Mouse (Mus musculus): Measurements from ENCODE around the gene Fance. TPM values are rescaled to one million over a fixed set of nuclear protein-coding genes. Genes with fewer than 3 reads are reported as not detected.

Gene Fance
- total and polyA plus RNA-seq, 2 experiments: 6.4 to 9.1 TPM

DNA sequence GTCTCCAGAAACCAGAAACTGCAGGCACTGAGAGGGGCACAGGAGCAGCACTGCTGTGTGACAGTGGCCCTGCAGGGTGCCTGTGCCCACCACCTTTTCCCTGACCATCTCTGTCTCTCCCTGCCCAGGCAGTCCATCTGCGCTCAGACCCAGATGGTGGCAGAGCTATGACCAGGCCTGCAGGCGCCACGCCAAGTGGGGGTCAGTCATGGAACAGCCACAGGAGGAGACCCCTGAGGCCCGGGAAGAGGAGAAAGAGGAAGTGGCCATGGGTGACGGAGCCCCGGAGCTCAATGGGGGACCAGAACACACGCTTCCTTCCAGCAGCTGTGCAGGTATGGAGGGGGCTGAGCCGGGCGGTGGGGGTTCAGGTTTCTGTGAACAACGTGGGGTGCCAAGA is 27.2 kb upstream of the Fance start:
- Histone ChIP-seq H3K27me3 (ENCODE audit: control insufficient read depth, insufficient read depth, low read length) (no peaks in the 10 kb centered on the region), H3K27ac (replicated peaks; ENCODE audit: insufficient read depth, low read depth, low read length) (no peak overlapping the region), H3K9ac (ENCODE audit: low read depth, low read length) (no peak overlapping the region), H3K4me3 (ENCODE audit: insufficient read depth, low read depth, low read length) (no peak overlapping the region), H3K36me3 (ENCODE audit: control insufficient read depth, insufficient read depth, low read length) (no peaks in the 10 kb centered on the region), H3K4me1 (ENCODE audit: control insufficient read depth, insufficient read depth, low read length) (peaks cover 47% of the 10 kb centered on the region), H3K79me2 (ENCODE audit: control insufficient read depth, insufficient read depth, low read length) (peaks cover 18% of the 10 kb centered on the region; the same call in 1 of the 2 replicates)
- WGBS: 93% methylated on average over 10 of the region's 10 CpGs
- no peak for DNase-seq (ENCODE audit: extremely low read depth, low read depth, low spot score)
- TF ChIP-seq POLR2A (IDR thresholded peaks at IDR 0.05; ENCODE audit: extremely low read depth, insufficient read depth, low read length) (no peak), CTCF (IDR thresholded peaks at IDR 0.05; ENCODE audit: low read depth, low read length) (no peak)

DNA sequence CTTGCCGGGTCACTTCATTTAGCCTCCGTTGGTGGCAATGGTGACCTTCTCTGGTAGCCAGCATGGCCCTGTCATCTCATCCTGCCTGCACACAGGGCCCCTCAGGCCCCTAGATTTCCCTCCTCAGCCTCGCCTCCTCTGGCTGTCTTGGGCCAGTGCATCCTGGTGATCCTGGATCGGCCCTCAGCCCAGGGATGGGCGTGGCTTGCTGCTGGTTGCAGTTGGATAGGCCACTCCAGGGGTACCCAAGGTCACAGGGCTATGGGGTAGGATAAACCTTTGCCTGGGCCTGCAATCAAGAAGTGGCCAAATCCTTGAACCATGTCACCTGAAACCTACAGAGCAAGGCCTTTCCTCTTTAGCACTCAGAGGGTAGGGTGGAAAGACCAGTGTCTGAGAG is 26.4 kb upstream of the Fance start:
- peaks cover 39% of the 10 kb centered on the region for H3K4me1 ChIP-seq (ENCODE audit: control insufficient read depth, insufficient read depth, low read length)
- peak overlapping the region; percentile 51 for H3K27ac ChIP-seq (replicated peaks; ENCODE audit: insufficient read depth, low read depth, low read length)
- no peak overlapping the region for H3K4me3 ChIP-seq (ENCODE audit: insufficient read depth, low read depth, low read length)
- H3K9ac ChIP-seq (ENCODE audit: low read depth, low read length): no peak overlapping the region
- DNase-seq (ENCODE audit: extremely low read depth, low read depth, low spot score): peak; percentile 20
- peaks cover 10% of the 10 kb centered on the region; the same call in 1 of the 2 replicates for H3K79me2 ChIP-seq (ENCODE audit: control insufficient read depth, insufficient read depth, low read length)
- no peaks in the 10 kb centered on the region for H3K27me3 ChIP-seq (ENCODE audit: control insufficient read depth, insufficient read depth, low read length)
- WGBS: 59% methylated on average over 5 of the region's 5 CpGs
- TF ChIP-seq POLR2A (IDR thresholded peaks at IDR 0.05; ENCODE audit: extremely low read depth, insufficient read depth, low read length) (no peak), CTCF (IDR thresholded peaks at IDR 0.05; ENCODE audit: low read depth, low read length) (peak; percentile 8; the same call in 1 of the 2 replicates)
- H3K36me3 ChIP-seq (ENCODE audit: control insufficient read depth, insufficient read depth, low read length): no peaks in the 10 kb centered on the region

DNA sequence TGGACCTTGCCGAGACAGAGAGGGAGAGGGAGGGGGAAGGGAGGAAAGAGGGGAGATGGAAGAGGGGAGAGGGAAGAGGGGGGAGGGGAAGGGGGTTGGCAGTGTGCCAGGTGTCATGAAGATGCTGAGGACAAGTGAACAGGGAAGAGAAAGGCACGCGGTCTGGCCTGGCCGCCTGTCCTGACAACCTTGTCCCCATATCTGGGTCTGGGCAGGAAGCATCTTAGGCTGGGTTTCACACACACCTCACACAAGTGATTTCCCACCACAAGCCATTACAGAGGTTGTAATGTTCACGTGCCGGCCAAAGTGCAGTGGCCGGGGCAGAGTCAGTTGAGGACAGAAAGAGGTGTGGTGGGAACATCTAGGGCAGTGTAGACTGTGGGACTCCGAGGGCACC is 25.7 kb upstream of the Fance start:
- Histone ChIP-seq H3K27ac (replicated peaks; ENCODE audit: insufficient read depth, low read depth, low read length) (peak overlapping the region; percentile 51), H3K4me1 (ENCODE audit: control insufficient read depth, insufficient read depth, low read length) (peaks cover 38% of the 10 kb centered on the region), H3K79me2 (ENCODE audit: control insufficient read depth, insufficient read depth, low read length) (peaks cover 8% of the 10 kb centered on the region; the same call in 1 of the 2 replicates), H3K9ac (ENCODE audit: low read depth, low read length) (no peak overlapping the region), H3K27me3 (ENCODE audit: control insufficient read depth, insufficient read depth, low read length) (no peaks in the 10 kb centered on the region), H3K36me3 (ENCODE audit: control insufficient read depth, insufficient read depth, low read length) (no peaks in the 10 kb centered on the region), H3K4me3 (ENCODE audit: insufficient read depth, low read depth, low read length) (no peak overlapping the region)
- TF ChIP-seq CTCF (IDR thresholded peaks at IDR 0.05; ENCODE audit: low read depth, low read length): no peak
- no peak for TF ChIP-seq POLR2A (IDR thresholded peaks at IDR 0.05; ENCODE audit: extremely low read depth, insufficient read depth, low read length)
- 8% methylated on average over 8 of the region's 8 CpGs for WGBS
- peak; percentile 83 for DNase-seq (ENCODE audit: extremely low read depth, low read depth, low spot score)

DNA sequence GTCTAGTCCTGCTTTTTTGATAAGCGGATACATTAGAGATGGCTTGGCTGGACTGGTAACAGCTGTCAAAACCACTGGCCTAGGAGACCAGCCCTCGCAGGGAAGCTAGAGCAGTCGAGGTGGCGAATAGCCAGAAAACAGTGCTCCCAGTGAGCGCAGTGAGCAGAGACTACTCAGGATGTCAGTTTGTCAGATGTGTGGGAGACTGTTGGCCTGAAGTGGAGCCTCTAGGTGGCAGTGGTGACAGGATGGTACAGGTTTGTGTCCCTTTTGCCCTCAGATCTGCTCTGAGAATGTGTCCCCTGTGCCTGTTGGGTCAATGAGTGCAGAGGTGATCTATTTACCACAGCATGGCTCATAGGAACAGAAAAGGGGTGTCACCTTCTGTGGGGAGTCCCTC is 25.3 kb upstream of the Fance start:
- peaks cover 34% of the 10 kb centered on the region for H3K4me1 ChIP-seq (ENCODE audit: control insufficient read depth, insufficient read depth, low read length)
- no peak overlapping the region for H3K9ac ChIP-seq (ENCODE audit: low read depth, low read length)
- DNase-seq (ENCODE audit: extremely low read depth, low read depth, low spot score): peak; percentile 88
- peaks cover 4% of the 10 kb centered on the region; the same call in 1 of the 2 replicates for H3K79me2 ChIP-seq (ENCODE audit: control insufficient read depth, insufficient read depth, low read length)
- peak overlapping the region; percentile 51 for H3K27ac ChIP-seq (replicated peaks; ENCODE audit: insufficient read depth, low read depth, low read length)
- no peaks in the 10 kb centered on the region for H3K36me3 ChIP-seq (ENCODE audit: control insufficient read depth, insufficient read depth, low read length)
- TF ChIP-seq POLR2A (IDR thresholded peaks at IDR 0.05; ENCODE audit: extremely low read depth, insufficient read depth, low read length) (no peak), CTCF (IDR thresholded peaks at IDR 0.05; ENCODE audit: low read depth, low read length) (peak; percentile 69)
- 13% methylated on average over 5 of the region's 5 CpGs for WGBS
- H3K4me3 ChIP-seq (ENCODE audit: insufficient read depth, low read depth, low read length): no peak overlapping the region
- no peaks in the 10 kb centered on the region for H3K27me3 ChIP-seq (ENCODE audit: control insufficient read depth, insufficient read depth, low read length)

DNA sequence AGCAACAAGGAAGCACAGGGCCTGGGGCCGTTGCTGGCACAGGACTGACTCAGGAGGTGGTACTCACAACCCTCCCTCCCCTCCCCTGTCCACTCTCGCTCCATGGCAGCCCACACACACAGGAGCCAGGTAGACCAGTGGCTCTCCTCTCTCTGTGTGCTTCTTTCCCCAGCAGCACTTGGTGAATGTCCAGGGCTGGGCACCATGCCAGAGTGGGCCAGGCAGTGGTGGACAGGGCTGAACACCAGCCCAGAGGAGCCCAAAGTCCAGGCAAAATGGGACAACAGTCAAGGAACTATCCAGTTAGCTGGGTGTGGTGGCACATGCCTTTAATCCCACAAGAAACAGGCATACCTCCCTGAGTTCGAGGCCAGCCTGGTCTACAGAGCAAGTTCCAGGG is 23.1 kb upstream of the Fance start:
- Histone ChIP-seq H3K79me2 (ENCODE audit: control insufficient read depth, insufficient read depth, low read length) (no peaks in the 10 kb centered on the region), H3K36me3 (ENCODE audit: control insufficient read depth, insufficient read depth, low read length) (no peaks in the 10 kb centered on the region), H3K9ac (ENCODE audit: low read depth, low read length) (peak overlapping the region; percentile 23; the same call in 1 of the 2 replicates), H3K27me3 (ENCODE audit: control insufficient read depth, insufficient read depth, low read length) (no peaks in the 10 kb centered on the region), H3K4me1 (ENCODE audit: control insufficient read depth, insufficient read depth, low read length) (peaks cover 25% of the 10 kb centered on the region), H3K4me3 (ENCODE audit: insufficient read depth, low read depth, low read length) (no peak overlapping the region), H3K27ac (replicated peaks; ENCODE audit: insufficient read depth, low read depth, low read length) (peak overlapping the region; percentile 30)
- no peak for TF ChIP-seq POLR2A (IDR thresholded peaks at IDR 0.05; ENCODE audit: extremely low read depth, insufficient read depth, low read length)
- DNase-seq (ENCODE audit: extremely low read depth, low read depth, low spot score): peak; percentile 92
- 30% methylated on average over 3 of the region's 3 CpGs for WGBS

DNA sequence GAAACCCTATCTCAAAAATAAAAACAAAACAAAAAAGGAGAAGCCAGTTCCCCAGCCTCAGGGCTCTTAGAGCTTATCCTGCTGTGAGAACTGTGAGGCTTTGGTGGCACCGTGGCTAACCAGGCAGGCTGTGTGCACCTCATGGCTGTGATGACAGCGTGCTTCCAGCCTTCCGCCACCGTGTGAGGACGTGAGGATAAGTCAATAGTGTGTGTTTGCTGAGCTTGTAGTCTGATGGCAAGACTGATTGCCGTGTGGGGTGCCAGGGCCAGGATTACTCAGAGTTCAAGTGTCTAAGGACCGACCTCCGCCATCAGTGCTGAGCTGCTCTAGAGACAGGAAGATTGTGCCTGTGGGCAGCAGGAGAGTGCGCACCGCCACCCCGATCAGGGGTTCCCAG is 22.6 kb upstream of the Fance start:
- 34% methylated on average over 11 of the region's 11 CpGs for WGBS
- Histone ChIP-seq H3K4me1 (ENCODE audit: control insufficient read depth, insufficient read depth, low read length) (peaks cover 25% of the 10 kb centered on the region), H3K79me2 (ENCODE audit: control insufficient read depth, insufficient read depth, low read length) (no peaks in the 10 kb centered on the region), H3K27me3 (ENCODE audit: control insufficient read depth, insufficient read depth, low read length) (no peaks in the 10 kb centered on the region), H3K4me3 (ENCODE audit: insufficient read depth, low read depth, low read length) (no peak overlapping the region), H3K27ac (replicated peaks; ENCODE audit: insufficient read depth, low read depth, low read length) (peak overlapping the region; percentile 20; the same call in 1 of the 2 replicates), H3K36me3 (ENCODE audit: control insufficient read depth, insufficient read depth, low read length) (no peaks in the 10 kb centered on the region), H3K9ac (ENCODE audit: low read depth, low read length) (no peak overlapping the region)
- TF ChIP-seq CTCF (IDR thresholded peaks at IDR 0.05; ENCODE audit: low read depth, low read length): no peak
- TF ChIP-seq POLR2A (IDR thresholded peaks at IDR 0.05; ENCODE audit: extremely low read depth, insufficient read depth, low read length): no peak
- peak; percentile 52 for DNase-seq (ENCODE audit: extremely low read depth, low read depth, low spot score)

Measured in liver, adult 2 months (tissue).